In the genomic region with DNA sequence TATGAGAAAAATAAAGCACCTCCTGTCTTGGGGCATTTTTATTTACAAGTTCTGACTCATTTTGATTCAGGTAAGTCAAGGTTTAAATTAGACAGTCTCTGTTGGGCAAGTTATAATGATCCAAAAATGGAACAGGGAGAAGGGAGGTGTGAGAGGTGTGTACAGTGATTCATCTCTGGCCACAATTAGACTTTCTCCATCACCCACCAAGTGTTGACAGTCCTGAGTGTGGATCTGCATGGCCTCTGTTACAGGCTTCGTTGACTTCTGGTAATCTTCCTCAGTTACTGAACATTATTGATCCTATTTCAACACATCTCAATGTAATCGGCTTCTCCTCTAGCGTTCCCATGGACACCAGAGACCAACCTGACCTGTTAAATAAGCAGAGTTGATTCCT, we compare ENCODE assay signal across 22 mouse cellular contexts. TPM values are rescaled to one million over a fixed set of nuclear protein-coding genes. Genes with fewer than 3 reads are reported as not detected.
"Had no signal": no experiment of that assay in that cellular context is flagged by ENCODE, and none has a peak within 500 bp of the region (broad histone marks: within the 10 kb centered on the region; RNA-seq: fewer than 3 reads in every experiment).

No protein-coding gene starts in this region.

- H3K4me1 ChIP-seq: kidney, embryonic 15.5 days; limb, embryonic 12.5 days; liver, embryonic 12.5 days; lung, embryonic 15.5 days; megakaryocyte, embryonic 14.5 days; neural tube, embryonic 13.5 days had no signal

- H3K4me2 ChIP-seq: kidney, embryonic 15.5 days; limb, embryonic 12.5 days; liver, embryonic 12.5 days; lung, embryonic 15.5 days; midbrain, embryonic 11.5 days; neural tube, embryonic 13.5 days had no signal

- ATAC-seq: liver, embryonic 12.5 days; midbrain, embryonic 16.5 days had no signal

- H3K4me3 ChIP-seq: kidney, embryonic 15.5 days; limb, embryonic 12.5 days; liver, embryonic 12.5 days; lung, embryonic 15.5 days; megakaryocyte, embryonic 14.5 days; neural tube, embryonic 13.5 days had no signal

- H3K27ac ChIP-seq: kidney, embryonic 15.5 days; limb, embryonic 12.5 days; liver, embryonic 12.5 days; lung, embryonic 15.5 days; macrophage; neural tube, embryonic 13.5 days had no signal

- H3K9me3 ChIP-seq: kidney, embryonic 15.5 days; limb, embryonic 12.5 days; liver, embryonic 12.5 days; lung, embryonic 15.5 days; neural tube, embryonic 13.5 days had no signal

- H3K36me3 ChIP-seq: kidney, embryonic 15.5 days; limb, embryonic 12.5 days; liver, embryonic 12.5 days; lung, embryonic 15.5 days; neural tube, embryonic 13.5 days had no signal

- H3K27me3 ChIP-seq: kidney, embryonic 15.5 days; limb, embryonic 12.5 days; liver, embryonic 12.5 days; lung, embryonic 15.5 days; megakaryocyte, embryonic 14.5 days; neural tube, embryonic 13.5 days had no signal

- H3K9ac ChIP-seq: kidney, embryonic 15.5 days; limb, embryonic 12.5 days; liver, embryonic 12.5 days; lung, embryonic 15.5 days; neural tube, embryonic 13.5 days had no signal

- DNase-seq: kidney, postnatal 14 days; layer of hippocampus, postnatal 36 days; lung, postnatal 14 days; right cerebral cortex, adult 18-20 months; right cerebral cortex, postnatal 25 days; thymus, postnatal 36 days had no signal

RNA-seq across cellular contexts. Expression of a gene that starts 32.2 kb away (rescaled TPM):
- total RNA-seq: layer of hippocampus, postnatal 36 days; left cerebral cortex, adult 8-10 months; left cerebral cortex, postnatal 25 days had no signal
- polyA plus RNA-seq: large intestine, adult 2 months; limb, embryonic 12.5 days; liver, embryonic 12.5 days; liver, embryonic 16.5 days; lung, embryonic 15.5 days; macrophage; small intestine, adult 2 months; stomach, embryonic 16.5 days; thymus, postnatal 0 days had no signal

RNA-seq across cellular contexts. Expression of a gene that starts 48.7 kb away (rescaled TPM):
- polyA plus RNA-seq: liver, embryonic 12.5 days; liver, embryonic 16.5 days; macrophage; midbrain, embryonic 11.5 days; neural tube, embryonic 13.5 days; small intestine, adult 2 months had no signal
